Mouse (Mus musculus) embryonic fibroblast, embryonic 13.5 days (primary cell): ENCODE data around the gene Zfp292.

Source experiments
- CTCF ChIP-seq: IDR thresholded peaks from 2 replicates; pipeline ENCODE4 v1.5.1; 2011; ENCODE audit warnings: mild to moderate bottlenecking, control low read depth, low read length, moderate library complexity, borderline replicate concordance; ENCODE audit not compliant: insufficient read depth
- POLR2A ChIP-seq: IDR thresholded peaks from 2 replicates; pipeline ENCODE4 v1.6.1; 2011; ENCODE audit warnings: low read depth, mild to moderate bottlenecking, control low read depth, low read length, moderate library complexity

GRCm38 (mm10) chr4:34861438-34861837, 21.3 kb downstream of the Zfp292 start:
- no peak for TF ChIP-seq POLR2A
- TF ChIP-seq CTCF: no peak
